Mouse (Mus musculus) left cerebral cortex, postnatal 14 days (tissue): Measurements from ENCODE around the gene Actr2. TPM values are rescaled to one million over a fixed set of nuclear protein-coding genes. Genes with fewer than 3 reads are reported as not detected.
"Not testable (repeated sequence)": the region's sequence is repeated elsewhere in the genome, so short reads cannot be mapped to it uniquely, and the experiment has no call there.

Experiments
- DNase-seq, 2 experiments: peaks; one replicate each; pipeline ENCODE4 v3.0.0; 2021 to 2022; ENCODE audit warnings: low spot score in 2 of 2, mixed read lengths in 1 of 2
- intact Hi-C: fragments of 180-260 bp; cut with DNase I; formaldehyde crosslinking; loops from one replicate; pipeline ENCODE4 v1.15.1; 2025
- total RNA-seq, 2 experiments: library from RNA; stranded (reverse); gene quantifications; 2 replicates each; pipeline ENCODE4 v1.2.3; 2021

Actr2 gene
- total RNA-seq, 2 experiments from 2014 or later: 293 to 298 TPM

GRCm38 (mm10) chr11:20126673-20127516 lies 14.2 kb upstream of the Actr2 start:
- intact Hi-C loops: no loop called here
- no peak for DNase-seq

- intact Hi-C loops: no loop called here
- DNase-seq: no peak
Measured at GRCm38 (mm10) chr11:20125423-20125822, 12.7 kb upstream of the Actr2 start.

GRCm38 (mm10) chr11:20116701-20117100 lies 4.0 kb upstream of the Actr2 start:
- intact Hi-C loops: no loop called here
- no peak for DNase-seq

- DNase-seq: peak; percentile 8 to 22
- intact Hi-C loops: no loop called here
Measured at GRCm38 (mm10) chr11:20116030-20116551, 3.4 kb upstream of the Actr2 start.

GRCm38 (mm10) chr11:20112006-20112740 lies 540 bp downstream of the Actr2 start:
- intact Hi-C loops: no loop called here
- DNase-seq: peak; percentile 72 to 76

- DNase-seq: no peak
- intact Hi-C loops: no loop called here
Measured at GRCm38 (mm10) chr11:20108151-20108550, 4.6 kb downstream of the Actr2 start.

GRCm38 (mm10) chr11:20107683-20108082 lies 5.0 kb downstream of the Actr2 start:
- DNase-seq: no peak
- intact Hi-C loops: no loop called here

- intact Hi-C loops: no loop called here
Measured at GRCm38 (mm10) chr11:20106946-20107345, 5.8 kb downstream of the Actr2 start.

GRCm38 (mm10) chr11:20103949-20104348 lies 8.8 kb downstream of the Actr2 start:
- no peak for DNase-seq
- intact Hi-C loops: no loop called here

More at GRCm38 (mm10) chr11:20106946-20107345, 5.8 kb downstream of the Actr2 start:
- DNase-seq: no peak

- intact Hi-C loops: no loop called here
- no peak for DNase-seq
Measured at GRCm38 (mm10) chr11:20086306-20086705, 26.4 kb downstream of the Actr2 start.

GRCm38 (mm10) chr11:20085635-20086034 lies 27.1 kb downstream of the Actr2 start:
- no peak for DNase-seq
- intact Hi-C loops: no loop called here

GRCm38 (mm10) chr11:20075415-20075814 lies 37.3 kb downstream of the Actr2 start:
- intact Hi-C loops: no loop called here
- no peak for DNase-seq

- intact Hi-C loops: loop anchor here (2.0 kb wide), 1 partner anchor 242 kb away; no protein-coding TSS in a partner anchor
- no peak for DNase-seq
Measured at GRCm38 (mm10) chr11:20072826-20073225, 39.9 kb downstream of the Actr2 start.

- intact Hi-C loops: loop anchor here (2.0 kb wide), 1 partner anchor 241 kb away; no protein-coding TSS in a partner anchor
- DNase-seq: peak; percentile 51 to 72
Measured at GRCm38 (mm10) chr11:20072174-20072573, 40.5 kb downstream of the Actr2 start.

- DNase-seq: no peak
- intact Hi-C loops: loop anchor here (5.0 kb wide), 1 partner anchor 146 kb away; the partner anchor contains the start of gene Spred2
Measured at GRCm38 (mm10) chr11:20068346-20069004, 44.2 kb downstream of the Actr2 start.

- no peak for DNase-seq
- intact Hi-C loops: loop anchor here (5.0 kb wide), 1 partner anchor 145 kb away; the partner anchor contains the start of gene Spred2
Measured at GRCm38 (mm10) chr11:20067521-20067920, 45.2 kb downstream of the Actr2 start.

- DNase-seq: no peak
- intact Hi-C loops: loop anchor here (5.0 kb wide), 1 partner anchor 144 kb away; the partner anchor contains the start of gene Spred2
Measured at GRCm38 (mm10) chr11:20066106-20066505, 46.6 kb downstream of the Actr2 start.

- intact Hi-C loops: loop anchor here (5.0 kb wide), 1 partner anchor 143 kb away; the partner anchor contains the start of gene Spred2
- DNase-seq: no peak
Measured at GRCm38 (mm10) chr11:20064926-20065325, 47.8 kb downstream of the Actr2 start.

- intact Hi-C loops, DNase-seq: not testable (repeated sequence)
Measured at GRCm38 (mm10) chr11:20064086-20064485, 48.6 kb downstream of the Actr2 start.
